Mouse (Mus musculus) G1E (cell line): ENCODE measurements at regions not wholly inside any gene's neighbourhood (a gene's known extent, or its start where the extent isn't known, plus 50 kb on each side); places are given as distances from the start of the nearest gene placed in this dataset.

Experiments
- ATAC-seq: 2 replicates; pipeline ENCODE4 v1.8.0; 2016; ENCODE audit warnings: mild to moderate bottlenecking; ENCODE audit not compliant: insufficient number of reproducible peaks, poor library complexity, low FRiP score, severe bottlenecking; ENCODE audit errors: extremely low read depth
- DNase-seq: peaks from one replicate; pipeline ENCODE4 v3.0.0; 2012; ENCODE audit warnings: low spot score
- H3K27me3 ChIP-seq: 2 replicates; pipeline ENCODE4 v1.6.1; 2012; ENCODE audit warnings: mild to moderate bottlenecking, low read length, inconsistent platforms; ENCODE audit not compliant: insufficient read depth
- H3K36me3 ChIP-seq: replicated peaks from 2 replicates; pipeline ENCODE3; 2012; ENCODE audit warnings: mild to moderate bottlenecking, inconsistent platforms
- H3K4me1 ChIP-seq: 2 replicates; pipeline ENCODE4 v1.6.1; 2012; ENCODE audit warnings: low read depth, low read length, inconsistent platforms, mixed read lengths; ENCODE audit not compliant: insufficient read depth
- H3K4me3 ChIP-seq: 2 replicates; pipeline ENCODE4 v1.5.1; 2012; ENCODE audit warnings: low read depth, mild to moderate bottlenecking, inconsistent platforms, low read length, moderate library complexity, mixed read lengths
- H3K9me3 ChIP-seq: replicated peaks from 2 replicates; pipeline ENCODE4 v1.6.1; 2012; ENCODE audit warnings: inconsistent platforms
- CTCF ChIP-seq: IDR thresholded peaks from 2 replicates; pipeline ENCODE4 v1.5.1; 2012; ENCODE audit warnings: low read depth, low read length, inconsistent platforms, mixed read lengths
- GATA1 ChIP-seq: IDR thresholded peaks from 2 replicates; pipeline ENCODE4 v1.6.1; 2012; ENCODE audit warnings: borderline replicate concordance, low read length, inconsistent platforms, mixed read lengths
- GATA2 ChIP-seq: IDR thresholded peaks from 2 replicates; pipeline ENCODE4 v1.6.1; 2012; ENCODE audit warnings: low read depth, low read length, inconsistent platforms, borderline replicate concordance
- POLR2AphosphoS5 ChIP-seq: IDR thresholded peaks from 2 replicates; pipeline ENCODE4 v1.6.1; 2012; ENCODE audit warnings: low read depth, low read length, inconsistent platforms; ENCODE audit not compliant: insufficient replicate concordance
- TAL1 ChIP-seq: conservative IDR thresholded peaks from 2 replicates; pipeline ENCODE4 v1.6.1; 2012; ENCODE audit warnings: low read depth, low read length, inconsistent platforms, mixed read lengths

- ATAC-seq (no peak), DNase-seq (no peak)
- no peaks in the 10 kb centered on the region for H3K4me1 ChIP-seq
- TF ChIP-seq TAL1: no peak
- H3K9me3 ChIP-seq: no peaks in the 10 kb centered on the region
- no peak overlapping the region for H3K4me3 ChIP-seq
- no peaks in the 10 kb centered on the region for H3K36me3 ChIP-seq
- no peaks in the 10 kb centered on the region; the same call in 1 of the 2 replicates for H3K27me3 ChIP-seq
These were observed 171.9 kb upstream of the Krr1 start for GRCm38 (mm10) chr10:111800590-111800935.

- TF ChIP-seq GATA2: no peak
- TF ChIP-seq CTCF: no peak
- TF ChIP-seq TAL1: no peak
- no peak for TF ChIP-seq POLR2AphosphoS5
- no peak for TF ChIP-seq GATA1
- Histone ChIP-seq H3K9me3 (no peaks in the 10 kb centered on the region), H3K36me3 (no peaks in the 10 kb centered on the region), H3K4me1 (no peaks in the 10 kb centered on the region), H3K27me3 (no peaks in the 10 kb centered on the region; the same call in 1 of the 2 replicates), H3K4me3 (no peak overlapping the region)
- ATAC-seq (no peak), DNase-seq (no peak)
These were observed 171.3 kb upstream of the Krr1 start for GRCm38 (mm10) chr10:111801021-111801793.

DNA sequence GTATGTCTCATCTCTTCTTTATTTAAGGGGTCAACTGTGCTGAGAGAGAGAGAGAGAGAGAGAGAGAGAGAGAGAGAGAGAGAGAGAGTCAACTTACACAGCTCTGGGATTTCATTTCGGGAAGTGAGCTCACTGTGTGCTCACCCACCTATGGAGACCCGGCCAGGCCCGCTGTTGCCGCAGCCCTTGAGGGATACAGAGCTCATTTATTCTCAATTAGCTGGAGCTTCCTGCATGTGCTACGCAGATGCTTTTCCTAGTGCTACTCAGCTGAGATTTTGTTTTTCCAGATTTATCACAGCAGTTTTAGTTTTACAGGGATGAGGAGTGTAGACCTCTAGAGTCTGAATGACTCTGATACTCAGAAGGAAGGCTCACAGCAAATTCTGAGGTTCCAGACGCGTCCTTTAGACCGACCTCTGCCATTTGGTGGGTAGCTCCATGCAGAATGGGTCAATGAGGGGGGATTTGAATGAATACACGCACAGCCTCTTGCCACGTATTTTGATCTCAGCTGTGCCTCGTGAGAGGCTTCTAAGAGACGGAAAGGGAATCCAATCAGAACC is 170.6 kb upstream of the Krr1 start:
- H3K4me3 ChIP-seq: no peak overlapping the region
- no peaks in the 10 kb centered on the region for H3K36me3 ChIP-seq
- H3K27me3 ChIP-seq: no peaks in the 10 kb centered on the region
- TF ChIP-seq POLR2AphosphoS5: no peak
- TF ChIP-seq GATA1: no peak
- TF ChIP-seq CTCF: no peak
- TF ChIP-seq GATA2: no peak
- TF ChIP-seq TAL1: no peak
- H3K9me3 ChIP-seq: no peaks in the 10 kb centered on the region
- no peak for ATAC-seq
- no peaks in the 10 kb centered on the region for H3K4me1 ChIP-seq
- no peak for DNase-seq

- DNase-seq: no peak
- ATAC-seq: no peak
- Histone ChIP-seq H3K4me1 (no peaks in the 10 kb centered on the region), H3K9me3 (no peaks in the 10 kb centered on the region), H3K27me3 (no peaks in the 10 kb centered on the region), H3K4me3 (no peak overlapping the region), H3K36me3 (no peaks in the 10 kb centered on the region)
- TF ChIP-seq GATA2 (no peak), POLR2AphosphoS5 (no peak), TAL1 (no peak), GATA1 (no peak), CTCF (no peak)
These were observed 166.1 kb upstream of the Krr1 start for GRCm38 (mm10) chr10:111806333-111806732.

GRCm38 (mm10) chr10:111806916-111807315 is 165.5 kb upstream of the Krr1 start:
- ATAC-seq (no peak), DNase-seq (no peak)
- Histone ChIP-seq H3K9me3 (no peaks in the 10 kb centered on the region), H3K36me3 (no peaks in the 10 kb centered on the region), H3K4me1 (no peaks in the 10 kb centered on the region), H3K27me3 (no peaks in the 10 kb centered on the region), H3K4me3 (no peak overlapping the region)
- TF ChIP-seq TAL1 (no peak), POLR2AphosphoS5 (no peak), GATA1 (no peak), CTCF (no peak)

DNA sequence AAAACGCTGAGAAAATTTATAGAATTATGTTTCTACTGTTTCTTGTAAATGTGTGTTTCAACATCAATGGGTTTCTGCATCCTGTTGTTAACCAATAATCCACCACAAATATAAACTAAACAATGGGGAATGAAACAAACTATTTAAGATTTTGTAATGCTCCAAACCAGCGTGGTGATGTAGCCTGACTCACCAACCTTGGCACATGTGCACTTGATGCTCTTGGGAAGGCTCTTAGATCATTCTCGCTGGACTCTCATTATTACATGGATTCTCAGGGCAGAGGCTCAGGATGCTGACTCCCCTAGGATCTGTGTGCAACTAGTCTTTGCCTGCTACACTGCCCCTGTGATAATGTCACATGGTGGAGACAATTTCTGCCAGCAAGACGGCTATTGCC is 158.7 kb upstream of the Krr1 start:
- Histone ChIP-seq H3K9me3 (no peaks in the 10 kb centered on the region), H3K27me3 (no peaks in the 10 kb centered on the region), H3K4me3 (no peak overlapping the region), H3K36me3 (no peaks in the 10 kb centered on the region), H3K4me1 (no peaks in the 10 kb centered on the region)
- no peak for DNase-seq
- ATAC-seq: no peak
- TF ChIP-seq POLR2AphosphoS5: no peak
- no peak for TF ChIP-seq GATA1
- TF ChIP-seq CTCF: no peak
- TF ChIP-seq TAL1: no peak
- no peak for TF ChIP-seq GATA2

GRCm38 (mm10) chr10:111814648-111815047 is 157.8 kb upstream of the Krr1 start:
- no peaks in the 10 kb centered on the region for H3K9me3 ChIP-seq
- no peak overlapping the region for H3K4me3 ChIP-seq
- H3K27me3 ChIP-seq: no peaks in the 10 kb centered on the region
- no peaks in the 10 kb centered on the region for H3K4me1 ChIP-seq
- no peak for TF ChIP-seq POLR2AphosphoS5
- no peak for TF ChIP-seq CTCF
- H3K36me3 ChIP-seq: no peaks in the 10 kb centered on the region
- DNase-seq: no peak
- no peak for ATAC-seq
